Mouse (Mus musculus) adrenal gland, postnatal 4 days (tissue): ENCODE measurements around the gene Il13. TPM values are rescaled to one million over a fixed set of nuclear protein-coding genes. Genes with fewer than 3 reads are reported as not detected.

ENCODE experiments used
- DNase-seq, 2 experiments: peaks; one replicate each; pipeline ENCODE4 v3.0.0; 2021 to 2022; ENCODE audit warnings: low spot score in 2 of 2, mixed read lengths in 2 of 2
- long read RNA-seq, 2 experiments: library from polyadenylated mRNA; stranded (forward); transcript quantifications; one replicate each; pipeline ENCODE4 v2.0.0; 2021
- total RNA-seq, 2 experiments: library from RNA; stranded (reverse); gene quantifications; 2 replicates each; pipeline ENCODE4 v1.2.3; 2021

The Il13 gene
- total RNA-seq = not detected
- long read RNA-seq, experiment 1 = 0 reads
- long read RNA-seq, experiment 2 = 0 reads

- DNase-seq = no peak
Observed at GRCm38 (mm10) chr11:53634556-53634955, at the start of gene Il13. Gene Il13 (minus strand): TSS chr11:53634702.

- no peak for DNase-seq
Observed at GRCm38 (mm10) chr11:53682994-53683530, 48.6 kb upstream of the Il13 start.

GRCm38 (mm10) chr11:53682170-53682569 lies 47.7 kb upstream of the Il13 start:
- no peak for DNase-seq

GRCm38 (mm10) chr11:53681686-53682085 lies 47.2 kb upstream of the Il13 start:
- no peak for DNase-seq

- DNase-seq = no peak
Observed at GRCm38 (mm10) chr11:53680141-53680540, 45.6 kb upstream of the Il13 start.

GRCm38 (mm10) chr11:53671414-53671813 lies 36.9 kb upstream of the Il13 start:
- no peak for DNase-seq

GRCm38 (mm10) chr11:53664091-53664490 lies 29.6 kb upstream of the Il13 start:
- DNase-seq = no peak

- no peak for DNase-seq
Observed at GRCm38 (mm10) chr11:53662794-53663674, 28.5 kb upstream of the Il13 start.

GRCm38 (mm10) chr11:53657828-53658227 lies 23.3 kb upstream of the Il13 start:
- no peak for DNase-seq

GRCm38 (mm10) chr11:53657381-53657780 lies 22.9 kb upstream of the Il13 start:
- DNase-seq = no peak

- DNase-seq = no peak
Observed at GRCm38 (mm10) chr11:53656558-53657202, 22.2 kb upstream of the Il13 start.

- DNase-seq = no peak
Observed at GRCm38 (mm10) chr11:53655043-53655442, 20.5 kb upstream of the Il13 start.

GRCm38 (mm10) chr11:53652427-53652826 lies 17.9 kb upstream of the Il13 start:
- DNase-seq = no peak

GRCm38 (mm10) chr11:53651441-53651840 lies 16.9 kb upstream of the Il13 start:
- no peak for DNase-seq

- no peak for DNase-seq
Observed at GRCm38 (mm10) chr11:53644017-53644416, 9.5 kb upstream of the Il13 start.

GRCm38 (mm10) chr11:53642744-53643279 lies 8.3 kb upstream of the Il13 start:
- DNase-seq = no peak

GRCm38 (mm10) chr11:53637803-53638260 lies 3.3 kb upstream of the Il13 start:
- no peak for DNase-seq

- DNase-seq = no peak
Observed at GRCm38 (mm10) chr11:53637046-53637802, 2.7 kb upstream of the Il13 start.

- no peak for DNase-seq
Observed at GRCm38 (mm10) chr11:53636183-53636646, 1.7 kb upstream of the Il13 start.

GRCm38 (mm10) chr11:53635590-53636182 lies 1.2 kb upstream of the Il13 start:
- no peak for DNase-seq
